Mouse (Mus musculus) naive thymus-derived CD4-positive, alpha-beta T cell, adult 2 months (primary cell): ENCODE data around the gene Dlst.
"Not testable (repeated sequence)": the region's sequence is repeated elsewhere in the genome, so short reads cannot be mapped to it uniquely, and the experiment has no call there.

ENCODE experiments used
- DNase-seq: peaks from one replicate; pipeline ENCODE4 v3.0.0-alpha.2; 2011; ENCODE audit warnings: low read depth

Gene Dlst

GRCm38 (mm10) chr12:85115678-85116077 is 5.0 kb downstream of the Dlst start:
- no peak for DNase-seq

GRCm38 (mm10) chr12:85121806-85122459 is 11.3 kb downstream of the Dlst start:
- no peak for DNase-seq

GRCm38 (mm10) chr12:85123108-85123530 is 12.5 kb downstream of the Dlst start:
- peak; percentile 73 for DNase-seq

GRCm38 (mm10) chr12:85123645-85124044 is 13.0 kb downstream of the Dlst start:
- DNase-seq = peak; percentile 50

- DNase-seq = no peak
Observed at GRCm38 (mm10) chr12:85124751-85125150, 14.1 kb downstream of the Dlst start.

- DNase-seq = no peak
Observed at GRCm38 (mm10) chr12:85126986-85127603, 16.5 kb downstream of the Dlst start.

- no peak for DNase-seq
Observed at GRCm38 (mm10) chr12:85129426-85129978, 18.9 kb downstream of the Dlst start.

GRCm38 (mm10) chr12:85131361-85131760 is 20.7 kb downstream of the Dlst start:
- DNase-seq = no peak

GRCm38 (mm10) chr12:85134043-85134794 is 23.6 kb downstream of the Dlst start:
- no peak for DNase-seq

GRCm38 (mm10) chr12:85135513-85136470 is 25.2 kb downstream of the Dlst start:
- DNase-seq = no peak

- DNase-seq = no peak
Observed at GRCm38 (mm10) chr12:85136627-85137026, 26.0 kb downstream of the Dlst start.

GRCm38 (mm10) chr12:85140036-85140701 is 29.5 kb downstream of the Dlst start:
- DNase-seq = no peak

GRCm38 (mm10) chr12:85141096-85141495 is 30.5 kb downstream of the Dlst start:
- DNase-seq = no peak

- peak; percentile 88 for DNase-seq
Observed at GRCm38 (mm10) chr12:85142803-85143202, 32.2 kb downstream of the Dlst start.

- not testable (repeated sequence) for DNase-seq
Observed at GRCm38 (mm10) chr12:85144276-85144675, 33.6 kb downstream of the Dlst start.

GRCm38 (mm10) chr12:85144821-85145220 is 34.2 kb downstream of the Dlst start:
- no peak for DNase-seq

- no peak for DNase-seq
Observed at GRCm38 (mm10) chr12:85145630-85146029, 35.0 kb downstream of the Dlst start.

- no peak for DNase-seq
Observed at GRCm38 (mm10) chr12:85146355-85146754, 35.7 kb downstream of the Dlst start.

GRCm38 (mm10) chr12:85146881-85147280 is 36.2 kb downstream of the Dlst start:
- DNase-seq = no peak

- DNase-seq = no peak
Observed at GRCm38 (mm10) chr12:85150321-85151001, 39.8 kb downstream of the Dlst start.
